Mouse (Mus musculus): ENCODE results near the gene Csrnp1. TPM values are rescaled to one million over a fixed set of nuclear protein-coding genes. Genes with fewer than 3 reads are reported as not detected.
A peak's percentile ranks its signal among the peaks of the same experiment; 100 is the strongest.

Csrnp1 gene
- polyA plus RNA-seq, 1 experiment from 2014 or later = 1.4 TPM

- 79% methylated on average over 3 of the region's 3 CpGs for WGBS
- H3K27me3 ChIP-seq (replicated peaks) = no peaks in the 10 kb centered on the region; the same call in 1 of the 2 replicates
- ATAC-seq (ENCODE audit: low FRiP score) = no peak
- H3K4me3 ChIP-seq (replicated peaks) = no peak overlapping the region
- H3K36me3 ChIP-seq = no peaks in the 10 kb centered on the region
- no peak overlapping the region for H3K9ac ChIP-seq (replicated peaks)
- H3K9me3 ChIP-seq (replicated peaks) = no peaks in the 10 kb centered on the region
- no peak overlapping the region for H3K4me2 ChIP-seq
- H3K4me1 ChIP-seq = peaks cover 4% of the 10 kb centered on the region
- H3K27ac ChIP-seq (replicated peaks) = no peak overlapping the region
These were observed 19.3 kb downstream of the Csrnp1 start for GRCm38 (mm10) chr9:119965186-119965585.

GRCm38 (mm10) chr9:119964206-119964605 is 20.3 kb downstream of the Csrnp1 start:
- H3K4me1 ChIP-seq = no peaks in the 10 kb centered on the region
- H3K9me3 ChIP-seq (replicated peaks) = no peaks in the 10 kb centered on the region
- no peaks in the 10 kb centered on the region; the same call in 1 of the 2 replicates for H3K27me3 ChIP-seq (replicated peaks)
- H3K27ac ChIP-seq (replicated peaks) = no peak overlapping the region
- no peak overlapping the region for H3K4me2 ChIP-seq
- no peak for ATAC-seq (ENCODE audit: low FRiP score)
- H3K36me3 ChIP-seq = no peaks in the 10 kb centered on the region
- WGBS = 90% methylated on average over 3 of the region's 3 CpGs
- H3K4me3 ChIP-seq (replicated peaks) = no peak overlapping the region
- no peak overlapping the region for H3K9ac ChIP-seq (replicated peaks)

GRCm38 (mm10) chr9:119962987-119963667 is 21.3 kb downstream of the Csrnp1 start:
- Histone ChIP-seq H3K4me3 (replicated peaks) (no peak overlapping the region), H3K27ac (replicated peaks) (no peak overlapping the region), H3K36me3 (no peaks in the 10 kb centered on the region), H3K27me3 (replicated peaks) (no peaks in the 10 kb centered on the region; the same call in 1 of the 2 replicates), H3K9ac (replicated peaks) (no peak overlapping the region), H3K4me2 (peak overlapping the region; percentile 34; the same call in 1 of the 2 replicates), H3K4me1 (no peaks in the 10 kb centered on the region), H3K9me3 (replicated peaks) (no peaks in the 10 kb centered on the region)
- 13% methylated on average over 21 of the region's 21 CpGs for WGBS
- no peak for ATAC-seq (ENCODE audit: low FRiP score)

GRCm38 (mm10) chr9:119962216-119962615 is 22.2 kb downstream of the Csrnp1 start:
- Histone ChIP-seq H3K4me1 (no peaks in the 10 kb centered on the region), H3K4me2 (no peak overlapping the region), H3K9ac (replicated peaks) (no peak overlapping the region), H3K27ac (replicated peaks) (no peak overlapping the region), H3K4me3 (replicated peaks) (no peak overlapping the region), H3K36me3 (no peaks in the 10 kb centered on the region), H3K27me3 (replicated peaks) (no peaks in the 10 kb centered on the region; the same call in 1 of the 2 replicates), H3K9me3 (replicated peaks) (no peaks in the 10 kb centered on the region)
- ATAC-seq (ENCODE audit: low FRiP score) = no peak
- 80% methylated on average over 4 of the region's 4 CpGs for WGBS

GRCm38 (mm10) chr9:119958835-119959234 is 25.6 kb downstream of the Csrnp1 start:
- no peak overlapping the region for H3K9ac ChIP-seq (replicated peaks)
- H3K27ac ChIP-seq (replicated peaks) = no peak overlapping the region
- H3K4me3 ChIP-seq (replicated peaks) = no peak overlapping the region
- H3K27me3 ChIP-seq (replicated peaks) = no peaks in the 10 kb centered on the region
- no peaks in the 10 kb centered on the region for H3K36me3 ChIP-seq
- no peaks in the 10 kb centered on the region for H3K9me3 ChIP-seq (replicated peaks)
- 86% methylated on average over 9 of the region's 9 CpGs for WGBS
- H3K4me2 ChIP-seq = no peak overlapping the region
- no peaks in the 10 kb centered on the region for H3K4me1 ChIP-seq
- ATAC-seq (ENCODE audit: low FRiP score) = no peak

GRCm38 (mm10) chr9:119951388-119951787 is 33.1 kb downstream of the Csrnp1 start:
- 91% methylated on average over 9 of the region's 9 CpGs for WGBS
- no peak for ATAC-seq (ENCODE audit: low FRiP score)

GRCm38 (mm10) chr9:119950434-119950833 is 34.0 kb downstream of the Csrnp1 start:
- Histone ChIP-seq H3K36me3 (no peaks in the 10 kb centered on the region), H3K4me1 (no peaks in the 10 kb centered on the region), H3K9me3 (replicated peaks) (no peaks in the 10 kb centered on the region), H3K27me3 (replicated peaks) (no peaks in the 10 kb centered on the region), H3K27ac (replicated peaks) (no peak overlapping the region), H3K4me2 (no peak overlapping the region), H3K9ac (replicated peaks) (no peak overlapping the region), H3K4me3 (replicated peaks) (no peak overlapping the region)
- WGBS = 54% methylated on average over 6 of the region's 6 CpGs
- ATAC-seq (ENCODE audit: low FRiP score) = no peak

More at GRCm38 (mm10) chr9:119951388-119951787, 33.1 kb downstream of the Csrnp1 start:
- H3K4me1 ChIP-seq = no peaks in the 10 kb centered on the region
- H3K9me3 ChIP-seq (replicated peaks) = no peaks in the 10 kb centered on the region
- H3K27ac ChIP-seq (replicated peaks) = no peak overlapping the region
- H3K4me3 ChIP-seq (replicated peaks) = no peak overlapping the region
- H3K9ac ChIP-seq (replicated peaks) = no peak overlapping the region
- no peaks in the 10 kb centered on the region for H3K27me3 ChIP-seq (replicated peaks)
- H3K36me3 ChIP-seq = no peaks in the 10 kb centered on the region
- no peak overlapping the region for H3K4me2 ChIP-seq

GRCm38 (mm10) chr9:119948804-119949203 is 35.7 kb downstream of the Csrnp1 start:
- no peak overlapping the region for H3K27ac ChIP-seq (replicated peaks)
- H3K4me1 ChIP-seq = no peaks in the 10 kb centered on the region
- H3K27me3 ChIP-seq (replicated peaks) = no peaks in the 10 kb centered on the region
- H3K9ac ChIP-seq (replicated peaks) = no peak overlapping the region
- no peaks in the 10 kb centered on the region for H3K9me3 ChIP-seq (replicated peaks)
- H3K36me3 ChIP-seq = no peaks in the 10 kb centered on the region
- WGBS = 56% methylated on average over 3 of the region's 3 CpGs
- no peak for ATAC-seq (ENCODE audit: low FRiP score)
- no peak overlapping the region for H3K4me3 ChIP-seq (replicated peaks)
- H3K4me2 ChIP-seq = no peak overlapping the region

- 78% methylated on average over 12 of the region's 12 CpGs for WGBS
- no peak for ATAC-seq (ENCODE audit: low FRiP score)
- no peak overlapping the region for H3K4me3 ChIP-seq (replicated peaks)
These were observed 39.1 kb downstream of the Csrnp1 start for GRCm38 (mm10) chr9:119945173-119945900.

GRCm38 (mm10) chr9:119943326-119943725 is 41.1 kb downstream of the Csrnp1 start:
- 75% methylated on average over 1 of the region's 1 CpGs for WGBS
- ATAC-seq (ENCODE audit: low FRiP score) = no peak
- no peak overlapping the region for H3K9ac ChIP-seq (replicated peaks)
- no peaks in the 10 kb centered on the region for H3K36me3 ChIP-seq
- no peak overlapping the region for H3K4me3 ChIP-seq (replicated peaks)
- H3K4me1 ChIP-seq = no peaks in the 10 kb centered on the region
- no peak overlapping the region for H3K4me2 ChIP-seq
- no peaks in the 10 kb centered on the region for H3K27me3 ChIP-seq (replicated peaks)
- H3K27ac ChIP-seq (replicated peaks) = no peak overlapping the region
- H3K9me3 ChIP-seq (replicated peaks) = no peaks in the 10 kb centered on the region

More at GRCm38 (mm10) chr9:119945173-119945900, 39.1 kb downstream of the Csrnp1 start:
- Histone ChIP-seq H3K27ac (replicated peaks) (no peak overlapping the region), H3K27me3 (replicated peaks) (no peaks in the 10 kb centered on the region), H3K9me3 (replicated peaks) (no peaks in the 10 kb centered on the region), H3K4me1 (no peaks in the 10 kb centered on the region), H3K4me2 (no peak overlapping the region), H3K9ac (replicated peaks) (no peak overlapping the region), H3K36me3 (no peaks in the 10 kb centered on the region)

- Histone ChIP-seq H3K9ac (replicated peaks) (no peak overlapping the region), H3K9me3 (replicated peaks) (no peaks in the 10 kb centered on the region), H3K4me1 (peaks cover 8% of the 10 kb centered on the region), H3K4me2 (no peak overlapping the region), H3K27ac (replicated peaks) (no peak overlapping the region), H3K36me3 (no peaks in the 10 kb centered on the region), H3K27me3 (replicated peaks) (no peaks in the 10 kb centered on the region), H3K4me3 (replicated peaks) (no peak overlapping the region)
- ATAC-seq (ENCODE audit: low FRiP score) = no peak
- 90% methylated on average over 14 of the region's 14 CpGs for WGBS
These were observed 42.6 kb downstream of the Csrnp1 start for GRCm38 (mm10) chr9:119941861-119942260.

GRCm38 (mm10) chr9:119941407-119941806 is 43.1 kb downstream of the Csrnp1 start:
- H3K4me1 ChIP-seq = peaks cover 12% of the 10 kb centered on the region
- no peak overlapping the region for H3K27ac ChIP-seq (replicated peaks)
- H3K27me3 ChIP-seq (replicated peaks) = no peaks in the 10 kb centered on the region
- no peak for ATAC-seq (ENCODE audit: low FRiP score)
- no peaks in the 10 kb centered on the region for H3K36me3 ChIP-seq
- no peak overlapping the region for H3K9ac ChIP-seq (replicated peaks)
- H3K4me3 ChIP-seq (replicated peaks) = no peak overlapping the region
- H3K4me2 ChIP-seq = no peak overlapping the region
- no peaks in the 10 kb centered on the region for H3K9me3 ChIP-seq (replicated peaks)
- WGBS = 89% methylated on average over 5 of the region's 5 CpGs
